Mouse (Mus musculus): Measurements from ENCODE around the gene Cav1. TPM values are rescaled to one million over a fixed set of nuclear protein-coding genes. Genes with fewer than 3 reads are reported as not detected.

The Cav1 gene
- polyA plus RNA-seq (2012) = not detected in 2 replicates

DNA sequence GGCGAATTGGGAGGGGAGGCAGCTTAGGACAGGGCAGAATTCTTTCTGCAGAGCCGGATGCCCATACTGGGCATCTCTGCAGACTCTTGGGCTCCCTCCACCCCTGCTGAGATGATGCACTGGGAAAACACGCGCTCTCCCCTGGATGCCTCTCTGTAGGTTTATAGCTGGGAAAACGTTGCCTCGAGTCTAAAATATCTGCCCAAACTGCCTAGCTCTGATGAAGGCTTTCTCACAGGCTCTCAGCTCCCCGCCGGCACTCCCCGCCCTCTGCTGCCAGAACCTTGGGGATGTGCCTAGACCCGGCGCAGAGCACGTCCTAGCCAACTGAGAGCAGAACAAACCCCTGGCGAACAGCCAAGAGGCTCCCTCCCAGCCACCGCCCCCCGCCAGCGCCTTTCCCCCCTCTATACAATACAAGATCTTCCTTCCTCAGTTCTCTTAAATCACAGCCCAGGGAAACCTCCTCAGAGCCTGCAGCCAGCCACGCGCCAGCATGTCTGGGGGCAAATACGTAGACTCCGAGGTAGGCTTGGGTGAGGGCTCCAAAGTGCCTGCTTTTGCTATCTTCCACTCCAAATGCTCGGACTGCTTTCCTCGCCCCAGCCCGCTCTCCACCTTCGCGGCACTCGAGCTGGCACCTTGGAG is at the start of gene Cav1:
Gene Cav1 (plus strand): TSS at position 382 of the 648 bp plus-strand sequence.
- no peak for TF ChIP-seq GATA1 (IDR thresholded peaks at IDR 0.05; ENCODE audit: low read length)

DNA sequence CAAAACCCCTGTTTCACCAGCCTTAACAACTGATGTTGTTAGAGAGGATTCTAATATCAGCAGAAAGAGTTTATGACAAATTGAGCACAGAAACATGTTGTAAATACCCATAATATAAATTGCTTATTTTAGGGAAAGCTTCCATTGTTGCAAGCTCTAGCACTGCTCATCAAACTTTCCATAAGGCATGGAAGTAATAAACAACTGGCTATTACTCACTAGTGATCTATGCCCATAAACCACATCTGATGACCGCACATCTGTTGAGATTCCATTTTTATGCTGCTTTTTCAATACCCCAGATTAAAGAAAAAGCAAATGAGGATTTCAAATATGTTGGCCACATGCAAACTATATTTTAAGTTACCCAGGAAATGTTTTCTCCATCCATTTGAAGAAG is 48.0 kb upstream of the Cav1 start:
- no peak for TF ChIP-seq GATA1 (IDR thresholded peaks at IDR 0.05; ENCODE audit: low read length)

DNA sequence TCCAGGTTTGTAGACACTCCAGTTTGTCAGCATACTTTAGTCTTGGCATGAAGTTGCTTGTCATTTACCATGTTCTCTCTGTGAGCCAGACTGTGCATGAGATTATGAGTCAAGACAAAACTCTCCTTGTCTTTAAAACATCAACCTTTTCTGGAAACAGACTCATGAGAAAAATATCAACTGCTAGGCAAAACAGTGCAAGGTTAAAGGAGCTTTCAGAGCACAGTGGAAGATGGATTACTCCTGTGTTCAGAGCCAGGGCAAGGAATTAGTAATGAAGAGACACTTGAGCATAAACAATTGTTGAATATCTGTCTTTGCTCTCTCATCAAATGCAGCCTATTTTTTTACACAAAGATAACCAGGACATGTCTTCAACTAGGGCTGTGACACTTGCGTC is 47.2 kb upstream of the Cav1 start:
- TF ChIP-seq GATA1 (IDR thresholded peaks at IDR 0.05; ENCODE audit: low read length) = no peak

DNA sequence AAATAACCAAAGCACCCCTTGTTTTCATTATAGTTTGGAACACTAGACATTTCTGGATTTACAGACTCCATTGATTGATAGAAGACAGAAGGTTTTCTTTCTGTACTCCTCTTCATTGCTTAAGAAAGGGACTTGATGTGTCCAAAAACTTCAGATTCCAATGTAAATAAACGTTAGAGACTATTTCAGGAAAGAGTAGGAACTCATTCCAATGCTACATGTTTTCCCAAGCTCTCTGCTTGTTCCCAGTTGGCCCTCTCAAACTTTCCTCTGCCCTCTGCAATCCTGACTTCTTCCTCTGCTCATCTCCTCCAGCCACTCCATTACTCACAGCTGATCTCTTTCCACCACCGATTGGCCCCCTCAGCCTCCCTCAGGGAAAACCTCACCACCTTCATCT is 43.3 kb upstream of the Cav1 start:
- no peak for TF ChIP-seq GATA1 (IDR thresholded peaks at IDR 0.05; ENCODE audit: low read length)

DNA sequence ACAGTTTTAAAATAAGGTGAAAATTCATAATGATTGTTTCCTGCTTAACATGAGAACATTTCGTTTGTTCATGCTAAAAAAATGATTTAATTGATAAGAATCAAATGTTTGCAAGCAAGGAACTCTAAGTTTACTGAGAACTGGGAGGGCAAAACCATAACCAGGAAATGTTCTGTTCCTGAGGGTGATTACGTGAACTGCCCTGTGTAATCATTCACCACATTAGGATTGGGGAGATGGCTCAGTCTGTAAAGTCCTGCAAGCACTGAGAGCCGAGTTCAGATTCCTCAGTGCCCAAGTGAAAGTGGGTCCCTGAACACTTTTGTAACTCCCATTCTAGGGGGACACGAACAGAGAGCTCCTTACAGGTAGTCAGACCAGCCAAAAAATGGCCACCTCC is 41.1 kb upstream of the Cav1 start:
- no peak for TF ChIP-seq GATA1 (IDR thresholded peaks at IDR 0.05; ENCODE audit: low read length)

DNA sequence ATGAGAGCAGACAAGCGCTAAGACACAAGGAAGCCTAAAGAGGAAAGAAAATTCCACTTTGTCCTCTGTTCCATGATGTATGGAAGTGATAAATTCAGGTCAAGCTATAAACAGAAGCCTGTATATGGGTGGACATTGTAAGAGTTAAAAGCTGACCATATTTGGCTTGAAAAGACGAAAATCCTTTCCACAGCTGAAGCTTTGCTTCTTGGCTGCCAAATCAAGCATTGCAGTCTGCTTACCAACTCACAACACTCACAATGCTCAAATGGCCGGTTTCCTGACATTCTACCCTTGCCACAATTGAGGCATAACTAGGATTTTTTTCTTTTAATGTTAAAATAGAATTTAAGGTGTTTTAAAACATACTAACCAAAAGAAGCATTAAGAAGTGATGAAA is 39.7 kb upstream of the Cav1 start:
- TF ChIP-seq GATA1 (IDR thresholded peaks at IDR 0.05; ENCODE audit: low read length) = no peak

DNA sequence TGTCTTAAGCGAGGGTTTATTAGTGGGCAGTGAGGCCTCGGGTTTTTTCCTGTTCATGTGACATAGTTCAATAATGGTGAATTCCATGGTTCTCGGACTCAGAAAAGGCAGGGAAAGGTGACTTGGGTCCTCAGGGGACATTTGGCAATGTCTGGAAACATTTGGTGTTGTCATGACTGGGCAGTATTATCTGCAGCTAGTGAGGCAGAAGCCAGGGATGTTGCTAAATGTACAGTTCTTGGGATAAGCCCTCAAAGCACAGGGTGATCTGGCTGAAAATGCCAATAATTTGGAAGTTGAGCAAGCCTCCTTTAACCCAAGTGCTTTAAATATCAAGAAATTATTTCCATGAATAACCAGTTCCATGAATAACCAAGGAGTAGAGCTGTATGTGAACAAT is 27.8 kb upstream of the Cav1 start:
- no peak for TF ChIP-seq GATA1 (IDR thresholded peaks at IDR 0.05; ENCODE audit: low read length)

DNA sequence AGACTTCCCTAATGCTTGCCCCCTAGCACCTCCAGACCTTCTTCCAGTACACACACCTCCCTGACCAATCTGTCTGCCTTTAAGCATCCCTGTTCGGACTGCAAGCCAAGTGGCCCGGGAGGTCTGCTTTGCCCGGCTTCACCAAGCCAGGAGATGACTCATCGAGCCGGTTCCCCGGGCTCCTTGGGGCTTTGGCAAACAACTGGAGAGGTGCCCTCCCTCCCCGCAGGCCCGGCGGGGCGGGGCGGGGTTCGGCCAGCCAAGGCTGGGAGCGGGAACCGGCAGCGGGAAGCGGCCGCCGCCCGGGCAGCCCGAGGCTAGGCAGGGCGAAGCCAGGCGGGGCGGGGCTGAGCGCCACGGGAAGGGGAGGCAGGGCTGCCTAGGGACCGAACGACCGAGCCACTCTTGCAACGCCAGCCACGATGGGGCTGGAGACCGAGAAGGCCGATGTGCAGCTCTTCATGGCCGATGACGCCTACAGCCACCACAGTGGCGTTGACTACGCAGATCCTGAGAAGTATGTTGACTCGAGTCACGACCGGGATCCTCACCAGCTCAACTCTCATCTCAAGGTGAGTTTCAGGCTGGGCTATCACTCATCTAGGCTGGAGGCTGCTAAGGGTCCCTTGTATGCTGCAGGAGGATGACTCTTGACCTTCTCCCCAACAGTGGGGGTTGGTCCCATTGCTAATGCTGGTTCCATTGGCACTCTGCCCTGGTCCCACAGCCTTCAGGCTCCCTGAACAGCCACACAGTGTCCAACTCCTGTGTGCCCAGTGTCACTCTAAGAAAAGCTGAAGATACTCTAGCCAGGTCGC is 25.0 kb upstream of the Cav1 start, which contains the start of gene Cav2:
Gene Cav2 (plus strand): TSS at position 247 of the 818 bp plus-strand sequence.
- TF ChIP-seq GATA1 (IDR thresholded peaks at IDR 0.05; ENCODE audit: low read length) = no peak

DNA sequence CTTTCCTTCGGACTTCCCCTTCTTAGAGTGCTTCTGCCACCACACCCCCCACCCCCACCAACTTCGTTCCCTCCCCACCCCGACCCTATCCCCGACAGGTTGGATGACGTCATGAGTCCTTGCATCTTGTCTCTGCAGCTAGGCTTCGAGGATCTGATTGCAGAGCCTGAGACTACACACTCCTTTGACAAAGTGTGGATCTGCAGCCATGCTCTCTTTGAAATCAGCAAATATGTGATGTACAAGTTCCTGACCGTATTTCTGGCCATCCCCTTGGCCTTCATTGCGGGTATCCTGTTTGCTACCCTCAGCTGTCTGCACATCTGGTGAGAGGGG is 24.4 kb upstream of the Cav1 start:
- no peak for TF ChIP-seq GATA1 (IDR thresholded peaks at IDR 0.05; ENCODE audit: low read length)

DNA sequence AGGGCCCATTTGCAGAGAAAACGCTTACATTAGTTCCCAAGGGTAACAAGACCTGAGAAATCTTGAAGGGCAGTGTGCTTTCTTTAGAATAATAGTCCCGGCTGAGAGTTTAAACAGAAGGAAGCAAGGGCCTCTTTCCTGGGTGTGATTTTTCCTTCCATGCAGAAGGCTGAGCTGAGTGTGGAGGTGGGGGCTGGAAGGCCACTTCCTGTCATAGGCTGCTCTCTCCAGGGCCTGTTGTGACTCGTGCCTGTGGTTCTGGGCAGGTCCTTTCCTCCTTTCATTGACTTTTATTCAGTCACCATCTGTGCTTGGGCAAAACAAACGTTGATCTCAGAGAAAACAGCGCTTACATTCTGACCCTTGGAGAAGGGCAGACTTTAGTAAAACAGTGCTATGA is 24.0 kb upstream of the Cav1 start:
- TF ChIP-seq GATA1 (IDR thresholded peaks at IDR 0.05; ENCODE audit: low read length) = no peak

DNA sequence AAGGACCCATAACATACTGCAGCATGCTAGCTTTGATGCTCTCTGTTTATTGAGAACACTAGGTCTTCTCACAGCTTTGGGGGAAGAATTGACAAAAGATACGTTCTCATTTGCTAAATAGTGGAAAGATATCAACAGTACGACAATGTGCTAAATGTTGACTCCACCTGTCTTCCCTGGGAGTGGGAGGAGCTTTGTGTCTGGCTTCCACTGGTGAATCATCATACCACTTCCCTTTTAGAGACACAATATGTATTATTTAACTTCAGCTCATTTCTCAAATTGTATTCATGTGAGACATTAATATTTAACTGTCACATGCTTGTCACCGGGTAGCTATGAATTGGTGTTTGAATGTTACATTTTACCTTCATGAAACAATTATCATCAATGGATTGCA is 22.3 kb upstream of the Cav1 start:
- no peak for TF ChIP-seq GATA1 (IDR thresholded peaks at IDR 0.05; ENCODE audit: low read length)

DNA sequence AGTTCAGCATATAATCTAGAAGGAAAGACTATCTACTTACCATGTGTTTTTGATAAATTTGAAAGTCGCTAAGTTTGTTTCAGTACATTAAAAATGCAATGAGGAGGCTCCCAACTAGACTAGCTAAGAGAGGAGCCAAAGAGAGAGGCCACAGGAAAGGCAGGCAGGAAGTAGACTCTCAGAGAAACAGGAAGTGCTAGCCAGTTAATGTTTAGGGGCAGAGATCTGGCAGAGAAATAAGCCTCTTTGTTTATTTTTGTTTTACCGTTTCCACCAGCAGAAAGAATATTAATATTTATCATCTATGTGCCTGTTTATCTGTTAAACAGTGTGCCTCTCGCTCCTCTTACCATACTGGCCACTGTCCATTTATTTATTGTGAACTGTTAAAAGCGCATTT is 19.8 kb upstream of the Cav1 start:
- TF ChIP-seq GATA1 (IDR thresholded peaks at IDR 0.05; ENCODE audit: low read length) = no peak

DNA sequence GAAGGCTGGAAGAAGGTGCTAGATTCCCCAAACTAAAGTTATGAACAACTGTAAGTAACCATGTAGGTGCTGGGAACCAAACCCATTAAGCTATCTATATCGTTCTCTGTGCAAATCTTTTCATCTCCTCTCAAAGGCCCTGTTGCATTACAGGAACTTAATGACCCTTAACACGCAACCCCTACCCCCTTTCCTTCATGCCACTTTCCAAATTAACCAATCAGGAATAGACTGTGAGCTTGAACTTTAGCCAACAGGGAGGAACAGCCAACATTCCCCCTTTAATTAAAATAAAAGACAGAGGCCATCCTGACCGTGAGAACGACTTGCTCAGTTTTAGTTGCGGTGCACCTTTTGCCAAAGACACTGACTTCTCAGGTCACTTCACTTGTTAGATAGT is 11.0 kb upstream of the Cav1 start:
- TF ChIP-seq GATA1 (IDR thresholded peaks at IDR 0.05; ENCODE audit: low read length) = no peak

DNA sequence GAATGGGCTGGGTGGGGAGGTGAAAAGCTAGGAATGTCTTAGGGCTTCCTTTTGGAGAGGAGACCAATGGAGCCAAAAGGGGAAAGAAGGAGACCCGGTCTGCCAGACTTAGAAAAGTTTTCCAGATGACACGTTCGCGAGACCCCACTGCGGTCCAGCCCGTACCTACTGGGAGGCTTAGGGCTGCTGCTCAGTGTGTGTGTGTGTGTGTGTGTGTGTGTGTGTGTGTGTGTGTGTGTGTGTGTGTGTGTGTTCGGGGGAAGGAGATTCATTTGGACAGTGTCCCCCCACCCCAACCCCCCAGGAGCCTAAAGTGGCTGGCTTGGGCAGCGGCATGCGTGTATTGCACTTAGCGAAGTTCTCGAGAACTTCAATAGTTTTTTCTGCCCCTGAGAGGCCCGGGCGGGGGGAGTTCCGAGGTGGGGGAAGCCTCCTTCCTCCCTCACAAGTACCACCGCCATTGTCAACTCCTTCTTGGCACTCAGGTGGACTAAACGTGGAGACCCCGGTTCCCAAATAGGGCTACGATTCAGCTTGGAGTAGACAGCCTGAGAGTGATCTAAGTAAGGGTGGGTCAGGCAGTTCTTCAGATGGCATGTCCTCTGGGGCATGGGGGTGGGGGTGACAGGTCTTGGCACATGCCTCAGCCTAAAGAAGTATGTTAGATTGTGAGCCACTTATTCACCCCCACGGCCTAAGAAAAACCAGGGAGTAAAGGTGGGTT is 629 bp downstream of the Cav1 start:
- no peak for TF ChIP-seq GATA1 (IDR thresholded peaks at IDR 0.05; ENCODE audit: low read length)

DNA sequence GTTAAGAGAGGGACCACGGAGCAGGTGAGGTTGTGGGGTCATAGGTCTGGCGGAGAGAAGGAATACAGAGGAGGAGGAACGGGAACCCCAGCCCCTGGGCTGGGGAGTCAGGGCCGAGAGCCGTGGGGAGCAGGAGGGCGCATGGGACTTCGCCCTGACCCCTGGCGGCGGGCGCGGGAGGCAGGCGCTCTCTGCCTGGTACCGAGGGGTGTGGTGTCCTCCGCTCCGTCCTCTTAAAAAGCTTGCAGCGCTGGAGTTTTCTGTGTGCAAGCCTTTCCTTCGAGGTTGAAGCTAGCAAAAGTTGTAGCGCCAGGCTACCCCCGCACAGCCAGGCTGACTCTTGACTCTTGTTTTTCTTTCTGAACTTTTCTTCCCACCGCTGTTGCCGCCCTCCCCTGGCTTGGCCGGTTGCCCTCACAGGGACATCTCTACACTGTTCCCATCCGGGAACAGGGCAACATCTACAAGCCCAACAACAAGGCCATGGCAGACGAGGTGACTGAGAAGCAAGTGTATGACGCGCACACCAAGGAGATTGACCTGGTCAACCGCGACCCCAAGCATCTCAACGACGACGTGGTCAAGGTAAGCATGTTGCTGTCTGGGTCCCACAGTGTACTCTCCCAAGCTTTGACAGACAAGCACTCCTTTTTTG is 1.5 kb downstream of the Cav1 start:
- no peak for TF ChIP-seq GATA1 (IDR thresholded peaks at IDR 0.05; ENCODE audit: low read length)

DNA sequence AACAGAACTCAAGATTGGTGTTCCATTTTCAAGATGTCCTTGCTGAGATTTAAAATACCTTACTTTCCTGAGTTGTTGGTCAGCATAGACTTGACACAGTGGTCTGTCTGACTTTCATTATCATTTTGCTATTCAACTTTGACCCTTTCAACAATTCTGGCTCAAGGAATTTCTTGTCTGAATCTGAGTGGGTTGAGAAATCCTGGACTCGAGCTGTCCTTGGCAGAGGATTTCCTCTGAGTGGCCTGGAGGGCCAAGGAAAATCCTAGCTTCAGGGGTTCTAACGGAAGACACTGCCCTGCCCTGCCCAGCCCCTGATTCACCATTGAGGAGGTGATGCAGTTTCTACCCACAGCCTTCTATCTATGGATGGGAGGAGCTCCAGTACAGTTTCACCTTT is 2.5 kb downstream of the Cav1 start:
- no peak for TF ChIP-seq GATA1 (IDR thresholded peaks at IDR 0.05; ENCODE audit: low read length)
